Mouse (Mus musculus): ENCODE data around the gene Rgl2. TPM values are rescaled to one million over a fixed set of nuclear protein-coding genes. Genes with fewer than 3 reads are reported as not detected.
"Not testable (repeated sequence)": the region's sequence is repeated elsewhere in the genome, so short reads cannot be mapped to it uniquely, and the experiment has no call there.

Rgl2 gene
- total RNA-seq, 2 experiments from 2014 or later, result 5.2 to 9.7 TPM

- not testable (repeated sequence) for ATAC-seq (replicated peaks; ENCODE audit: low FRiP score, poor library complexity, severe bottlenecking)
Observed at GRCm38 (mm10) chr17:33904835-33905234, 24.5 kb upstream of the Rgl2 start, which contains the start of gene Platr17. TSS of gene Platr17 (plus strand) at chr17:33905135.

GRCm38 (mm10) chr17:33908331-33909076 lies 20.8 kb upstream of the Rgl2 start:
- ATAC-seq (replicated peaks; ENCODE audit: low FRiP score, poor library complexity, severe bottlenecking), result peak; percentile 60

GRCm38 (mm10) chr17:33909077-33909868 lies 20.1 kb upstream of the Rgl2 start, which contains the start of gene Daxx:
TSS of gene Daxx (plus strand) at chr17:33909414.
- ATAC-seq (replicated peaks; ENCODE audit: low FRiP score, poor library complexity, severe bottlenecking), result peak; percentile 91

GRCm38 (mm10) chr17:33909869-33910250 lies 19.5 kb upstream of the Rgl2 start:
- peak; percentile 20 for ATAC-seq (replicated peaks; ENCODE audit: low FRiP score, poor library complexity, severe bottlenecking)

- no peak for ATAC-seq (replicated peaks; ENCODE audit: low FRiP score, poor library complexity, severe bottlenecking)
Observed at GRCm38 (mm10) chr17:33910346-33911051, 18.8 kb upstream of the Rgl2 start.

GRCm38 (mm10) chr17:33911052-33911812 lies 18.1 kb upstream of the Rgl2 start:
- ATAC-seq (replicated peaks; ENCODE audit: low FRiP score, poor library complexity, severe bottlenecking), result no peak

GRCm38 (mm10) chr17:33911813-33912414 lies 17.4 kb upstream of the Rgl2 start:
- ATAC-seq (replicated peaks; ENCODE audit: low FRiP score, poor library complexity, severe bottlenecking), result no peak

- ATAC-seq (replicated peaks; ENCODE audit: low FRiP score, poor library complexity, severe bottlenecking), result no peak
Observed at GRCm38 (mm10) chr17:33913264-33913663, 16.1 kb upstream of the Rgl2 start.

- ATAC-seq (replicated peaks; ENCODE audit: low FRiP score, poor library complexity, severe bottlenecking), result no peak
Observed at GRCm38 (mm10) chr17:33913905-33914304, 15.4 kb upstream of the Rgl2 start.

- no peak for ATAC-seq (replicated peaks; ENCODE audit: low FRiP score, poor library complexity, severe bottlenecking)
Observed at GRCm38 (mm10) chr17:33914969-33915391, 14.4 kb upstream of the Rgl2 start.

GRCm38 (mm10) chr17:33915671-33916250 lies 13.6 kb upstream of the Rgl2 start, which contains the start of the genes Tapbp and Zbtb22:
TSS of gene Tapbp (plus strand) at chr17:33915899.
TSS of gene Zbtb22 (plus strand) at chr17:33915904.
- ATAC-seq (replicated peaks; ENCODE audit: low FRiP score, poor library complexity, severe bottlenecking), result peak; percentile 70

GRCm38 (mm10) chr17:33916294-33916693 lies 13.0 kb upstream of the Rgl2 start:
- ATAC-seq (replicated peaks; ENCODE audit: low FRiP score, poor library complexity, severe bottlenecking), result no peak

- no peak for ATAC-seq (replicated peaks; ENCODE audit: low FRiP score, poor library complexity, severe bottlenecking)
Observed at GRCm38 (mm10) chr17:33916847-33917655, 12.3 kb upstream of the Rgl2 start.

GRCm38 (mm10) chr17:33917656-33918292 lies 11.6 kb upstream of the Rgl2 start:
- no peak for ATAC-seq (replicated peaks; ENCODE audit: low FRiP score, poor library complexity, severe bottlenecking)

GRCm38 (mm10) chr17:33918293-33919203 lies 10.8 kb upstream of the Rgl2 start:
- peak; percentile 6; the same call in 1 of the 2 replicates for ATAC-seq (replicated peaks; ENCODE audit: low FRiP score, poor library complexity, severe bottlenecking)
